Comparison of ENCODE assay signal across 17 mouse cellular contexts in genomic region chr13:112506766-112507165, GRCm38 (mm10). TPM values are rescaled to one million over a fixed set of nuclear protein-coding genes. Genes with fewer than 3 reads are reported as not detected.
DNase-seq lines count a peak whose midpoint lies in the region; ATAC-seq and TF ChIP-seq lines count a peak whose summit lies in the region.
"Had no signal": no experiment of that assay in that cellular context is flagged by ENCODE, and none has a peak within 500 bp of the region (broad histone marks: within the 10 kb centered on the region; RNA-seq: fewer than 3 reads in every experiment).

No protein-coding gene starts in this region.

- no peak for TF ChIP-seq CTCF in midbrain, postnatal 0 days (IDR thresholded peaks at IDR 0.05)

- H3K4me1 ChIP-seq in forebrain, embryonic 14.5 days (ENCODE audit: control insufficient read depth, insufficient read depth, low read length) = no peaks in the 10 kb centered on the region
- H3K4me1 ChIP-seq in forebrain, embryonic 13.5 days = no peaks in the 10 kb centered on the region; the same call in 1 of the 2 replicates
- H3K4me1 ChIP-seq in midbrain, postnatal 0 days (ENCODE audit: insufficient read depth, low read length) = no peaks in the 10 kb centered on the region
- no peaks in the 10 kb centered on the region for H3K4me1 ChIP-seq in midbrain, embryonic 13.5 days (replicated peaks)
- 0 out of 2 replicates have a peak, but pooled peaks cover 4% of the 10 kb centered on the region for H3K4me1 ChIP-seq in limb, embryonic 14.5 days (ENCODE audit: control insufficient read depth, insufficient read depth, low read length)
- H3K4me1 ChIP-seq: embryonic facial prominence, embryonic 15.5 days; hindbrain, embryonic 15.5 days; midbrain, embryonic 12.5 days had no signal

- 77% methylated on average over 13 of the region's 13 CpGs for WGBS in forebrain, embryonic 14.5 days
- WGBS in forebrain, embryonic 13.5 days = 75% methylated on average over 13 of the region's 13 CpGs
- WGBS in midbrain, postnatal 0 days = 79% methylated on average over 13 of the region's 13 CpGs
- WGBS in midbrain, embryonic 13.5 days = 89% methylated on average over 13 of the region's 13 CpGs
- WGBS in limb, embryonic 14.5 days = 42% methylated on average over 13 of the region's 13 CpGs

- H3K4me3 ChIP-seq in forebrain, embryonic 14.5 days (ENCODE audit: low read depth, low read length) = no peak overlapping the region
- H3K4me3 ChIP-seq in forebrain, embryonic 13.5 days = no peak overlapping the region
- no peak overlapping the region for H3K4me3 ChIP-seq in midbrain, postnatal 0 days (ENCODE audit: low read depth, low read length)
- H3K4me3 ChIP-seq in midbrain, embryonic 13.5 days (replicated peaks) = no peak overlapping the region
- H3K4me3 ChIP-seq in limb, embryonic 14.5 days (replicated peaks; ENCODE audit: low read length) = no peak overlapping the region
- H3K4me3 ChIP-seq: embryonic facial prominence, embryonic 15.5 days; heart, adult 2 months; hindbrain, embryonic 15.5 days; midbrain, embryonic 12.5 days had no signal

- no peak overlapping the region for H3K27ac ChIP-seq in forebrain, embryonic 14.5 days (ENCODE audit: low read depth, low read length)
- H3K27ac ChIP-seq in forebrain, embryonic 13.5 days = no peak overlapping the region
- H3K27ac ChIP-seq in midbrain, postnatal 0 days (ENCODE audit: low read depth, low read length) = no peak overlapping the region
- H3K27ac ChIP-seq in midbrain, embryonic 13.5 days = no peak overlapping the region
- no peak overlapping the region for H3K27ac ChIP-seq in limb, embryonic 14.5 days (replicated peaks; ENCODE audit: low read depth, low read length)
- H3K27ac ChIP-seq: embryonic facial prominence, embryonic 15.5 days; heart, adult 2 months; hindbrain, embryonic 15.5 days; midbrain, embryonic 12.5 days had no signal

- H3K4me2 ChIP-seq in forebrain, embryonic 14.5 days (ENCODE audit: low read length) = no peak overlapping the region
- no peak overlapping the region for H3K4me2 ChIP-seq in forebrain, embryonic 13.5 days
- no peak overlapping the region for H3K4me2 ChIP-seq in midbrain, postnatal 0 days (ENCODE audit: low read depth, low read length, poor library complexity, severe bottlenecking)
- no peak overlapping the region for H3K4me2 ChIP-seq in midbrain, embryonic 13.5 days (replicated peaks)
- no peak overlapping the region for H3K4me2 ChIP-seq in limb, embryonic 14.5 days (replicated peaks; ENCODE audit: low read depth, low read length, severe bottlenecking)
- H3K4me2 ChIP-seq: embryonic facial prominence, embryonic 15.5 days; hindbrain, embryonic 15.5 days; midbrain, embryonic 12.5 days had no signal

- no peak for ATAC-seq in forebrain, embryonic 14.5 days
- no peak for ATAC-seq in forebrain, embryonic 13.5 days
- ATAC-seq in midbrain, postnatal 0 days (ENCODE audit: low FRiP score) = no peak
- ATAC-seq in midbrain, embryonic 13.5 days = no peak
- ATAC-seq in limb, embryonic 14.5 days (ENCODE audit: low FRiP score, low read depth) = no peak
- no peak for ATAC-seq in monocyte, adult 5-6 weeks (replicated peaks; ENCODE audit: insufficient number of reproducible peaks, low FRiP score, low TSS enrichment, poor library complexity, severe bottlenecking)

- H3K9ac ChIP-seq in forebrain, embryonic 14.5 days (ENCODE audit: low read length) = no peak overlapping the region
- H3K9ac ChIP-seq in forebrain, embryonic 13.5 days = no peak overlapping the region
- H3K9ac ChIP-seq in midbrain, postnatal 0 days (replicated peaks; ENCODE audit: low read length, poor library complexity, severe bottlenecking) = no peak overlapping the region
- no peak overlapping the region for H3K9ac ChIP-seq in midbrain, embryonic 13.5 days (replicated peaks)
- no peak overlapping the region for H3K9ac ChIP-seq in limb, embryonic 14.5 days (ENCODE audit: low read depth, low read length, severe bottlenecking)
- H3K9ac ChIP-seq: embryonic facial prominence, embryonic 15.5 days; hindbrain, embryonic 15.5 days; midbrain, embryonic 12.5 days had no signal

- DNase-seq in forebrain, embryonic 14.5 days (ENCODE audit: low spot score) = peak; percentile 23
- peak; percentile 22 for DNase-seq in layer of hippocampus, adult 9-11 months
- no peak for DNase-seq in layer of hippocampus, postnatal 25 days (ENCODE audit: extremely low spot score in 1 of 2, low spot score in 1 of 2)
- peak; percentile 11 for DNase-seq in midbrain, postnatal 0 days (ENCODE audit: low spot score)
- peak; percentile 60 for DNase-seq in limb, embryonic 14.5 days (ENCODE audit: low spot score)
- DNase-seq: adrenal gland, adult 8-10 months; heart, adult 2 months; kidney, adult 18-20 months; lung, postnatal 36 days; thymus, adult 2 months had no signal

- H3K36me3 ChIP-seq in forebrain, embryonic 14.5 days (ENCODE audit: control insufficient read depth, insufficient read depth, low read length) = peaks cover 24% of the 10 kb centered on the region
- peaks cover 37% of the 10 kb centered on the region for H3K36me3 ChIP-seq in forebrain, embryonic 13.5 days (ENCODE audit: poor library complexity, severe bottlenecking)
- H3K36me3 ChIP-seq in midbrain, postnatal 0 days (ENCODE audit: insufficient read depth, low read length) = peaks cover 25% of the 10 kb centered on the region
- peaks cover 46% of the 10 kb centered on the region for H3K36me3 ChIP-seq in midbrain, embryonic 13.5 days
- H3K36me3 ChIP-seq in limb, embryonic 14.5 days (ENCODE audit: control insufficient read depth, insufficient read depth, low read length) = peaks cover 48% of the 10 kb centered on the region

- H3K9me3 ChIP-seq in forebrain, embryonic 14.5 days (replicated peaks; ENCODE audit: control insufficient read depth, low read length) = no peaks in the 10 kb centered on the region
- no peaks in the 10 kb centered on the region for H3K9me3 ChIP-seq in forebrain, embryonic 13.5 days (replicated peaks)
- no peaks in the 10 kb centered on the region for H3K9me3 ChIP-seq in midbrain, postnatal 0 days (ENCODE audit: low read length)
- no peaks in the 10 kb centered on the region for H3K9me3 ChIP-seq in midbrain, embryonic 13.5 days
- H3K9me3 ChIP-seq in limb, embryonic 14.5 days (ENCODE audit: control insufficient read depth, low read length) = no peaks in the 10 kb centered on the region
- H3K9me3 ChIP-seq: embryonic facial prominence, embryonic 15.5 days; G1E; hindbrain, embryonic 15.5 days; midbrain, embryonic 12.5 days had no signal

- TF ChIP-seq POLR2A in limb, embryonic 14.5 days (IDR thresholded peaks at IDR 0.05; ENCODE audit: borderline replicate concordance, extremely low read depth, insufficient read depth, insufficient read length) = no peak

- H3K27me3 ChIP-seq in forebrain, embryonic 14.5 days (replicated peaks; ENCODE audit: control insufficient read depth, insufficient read depth, low read length) = no peaks in the 10 kb centered on the region
- no peaks in the 10 kb centered on the region for H3K27me3 ChIP-seq in forebrain, embryonic 13.5 days
- no peaks in the 10 kb centered on the region for H3K27me3 ChIP-seq in midbrain, postnatal 0 days (ENCODE audit: insufficient read depth, low read length)
- no peaks in the 10 kb centered on the region for H3K27me3 ChIP-seq in midbrain, embryonic 13.5 days
- no peaks in the 10 kb centered on the region for H3K27me3 ChIP-seq in limb, embryonic 14.5 days (ENCODE audit: control insufficient read depth, insufficient read depth, low read length)
- H3K27me3 ChIP-seq: embryonic facial prominence, embryonic 15.5 days; hindbrain, embryonic 15.5 days; midbrain, embryonic 12.5 days had no signal

RNA-seq across cellular contexts. Expression of gene Il6st, which starts 42.9 kb away (rescaled TPM):
- polyA plus RNA-seq in forebrain, embryonic 14.5 days (2014; fragmentation: Nextera tagmentation; extraction: Ambion mirVana) = 9.8 and 12.6 TPM in 2 replicates
- 9.5 and 11.0 TPM in 2 replicates for polyA plus RNA-seq in forebrain, embryonic 13.5 days (2015; fragmentation: Nextera tagmentation; extraction: Ambion mirVana)
- total RNA-seq in layer of hippocampus, postnatal 25 days (2021) = 10 to 100 TPM; 74.7 to 86.3 TPM
- 35.8 and 36.1 TPM in 2 replicates for total RNA-seq in midbrain, postnatal 0 days (2014; rRNA removed)
- polyA plus RNA-seq in midbrain, postnatal 0 days (2015; fragmentation: Nextera tagmentation; extraction: Ambion mirVana) = 19.6 and 20.5 TPM in 2 replicates
- 19.4 and 20.8 TPM in 2 replicates for polyA plus RNA-seq in midbrain, embryonic 13.5 days (2015; fragmentation: Nextera tagmentation; extraction: Ambion mirVana)
- polyA plus RNA-seq in limb, embryonic 14.5 days (2012; rRNA removed) = 34.3 and 34.4 TPM in 2 replicates
- polyA plus RNA-seq in limb, embryonic 14.5 days (2014; fragmentation: Nextera tagmentation; extraction: Ambion mirVana) = 40.3 and 42.4 TPM in 2 replicates
- 23.5 to 26.3 TPM (median 23.8 TPM) in 3 replicates for total RNA-seq in monocyte, adult 5-6 weeks (2017)

Comparison
In these comparisons a context has a peak if more than half of its experiments do, and no peak if none do; other contexts are left out.
1. DNase-seq: peak in forebrain, embryonic 14.5 days (single experiment), layer of hippocampus, adult 9-11 months (single experiment), midbrain, postnatal 0 days (single experiment) and limb, embryonic 14.5 days (single experiment); none in layer of hippocampus, postnatal 25 days (0 of 2).